Mouse (Mus musculus) heart, postnatal 25 days (tissue): ENCODE measurements at regions not wholly inside any gene's neighbourhood (a gene's known extent, or its start where the extent isn't known, plus 50 kb on each side); places are given as distances from the start of the nearest gene placed in this dataset.
"Not testable (repeated sequence)": the region's sequence is repeated elsewhere in the genome, so short reads cannot be mapped to it uniquely, and the experiment has no call there.

ENCODE experiments used
- DNase-seq: peaks from one replicate; pipeline ENCODE4 v3.0.0; 2022; ENCODE audit warnings: low spot score
- intact Hi-C: fragments of 180-260 bp; cut with DNase I; formaldehyde crosslinking; loops from one replicate; pipeline ENCODE4 v1.15.1; 2025

DNA sequence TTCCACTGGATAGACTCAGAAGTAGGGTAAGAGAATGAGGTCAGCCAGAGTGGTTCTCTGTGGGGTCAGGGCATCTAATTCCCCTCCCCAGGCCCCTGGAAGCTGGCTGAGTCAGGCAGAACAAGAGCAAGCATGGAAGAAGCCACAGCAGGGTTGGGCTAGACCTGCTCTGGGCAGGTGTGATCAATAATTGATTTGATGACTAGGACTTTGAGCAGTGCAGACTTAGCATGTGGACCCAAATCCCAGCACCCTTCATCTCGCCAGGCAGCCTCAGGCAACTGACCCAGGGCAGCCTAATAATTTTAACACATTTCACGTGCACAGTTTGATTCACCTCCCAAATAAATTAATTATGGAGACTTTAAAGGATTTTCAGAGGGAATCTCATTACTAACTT lies 67.2 kb downstream of the Qdpr start:
- intact Hi-C loops, result no loop called here
- DNase-seq, result no peak

DNA sequence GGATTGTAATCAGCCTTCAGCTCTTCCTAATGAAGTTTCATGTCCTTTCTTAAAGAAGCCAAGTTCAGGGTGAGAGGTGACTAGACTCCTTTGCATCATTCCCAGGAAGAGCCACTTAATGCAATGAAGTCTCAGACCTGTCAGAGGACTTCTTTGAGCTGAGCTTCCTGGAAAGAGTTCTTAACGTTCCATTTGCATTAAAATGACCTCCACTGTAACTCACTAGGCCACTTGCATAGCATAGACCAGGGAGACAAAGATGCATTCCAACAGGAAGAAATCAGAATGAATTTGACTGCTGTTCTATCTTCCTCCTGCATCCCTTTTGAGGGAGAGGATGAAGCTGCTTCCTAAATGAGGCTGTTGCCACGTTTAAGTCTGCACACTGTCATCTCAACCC lies 71.5 kb downstream of the Qdpr start:
- DNase-seq, result no peak
- intact Hi-C loops, result no loop called here

- intact Hi-C loops, result no loop called here
- no peak for DNase-seq
These were observed 77.0 kb downstream of the Qdpr start for GRCm38 (mm10) chr5:45373069-45373468.

DNA sequence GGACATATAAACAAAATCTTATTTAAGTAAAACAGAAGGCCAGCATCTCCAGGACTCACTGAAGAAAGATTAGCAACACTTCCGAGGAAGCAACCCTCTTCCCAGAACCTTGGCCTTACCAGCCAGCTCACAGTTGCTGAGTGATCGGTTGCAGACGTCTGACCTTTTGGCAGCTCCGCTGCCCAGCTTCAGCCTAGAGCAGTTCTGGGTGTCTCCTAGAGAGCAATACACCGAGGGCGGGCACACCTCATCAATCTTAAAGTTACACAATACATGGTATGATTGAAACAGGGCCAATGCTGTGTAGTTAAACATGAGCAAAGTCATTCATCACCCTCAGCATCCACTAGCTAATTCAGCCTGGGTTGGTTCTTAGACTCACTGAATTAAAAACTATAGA lies 81.6 kb downstream of the Qdpr start:
- intact Hi-C loops, result no loop called here
- no peak for DNase-seq

DNA sequence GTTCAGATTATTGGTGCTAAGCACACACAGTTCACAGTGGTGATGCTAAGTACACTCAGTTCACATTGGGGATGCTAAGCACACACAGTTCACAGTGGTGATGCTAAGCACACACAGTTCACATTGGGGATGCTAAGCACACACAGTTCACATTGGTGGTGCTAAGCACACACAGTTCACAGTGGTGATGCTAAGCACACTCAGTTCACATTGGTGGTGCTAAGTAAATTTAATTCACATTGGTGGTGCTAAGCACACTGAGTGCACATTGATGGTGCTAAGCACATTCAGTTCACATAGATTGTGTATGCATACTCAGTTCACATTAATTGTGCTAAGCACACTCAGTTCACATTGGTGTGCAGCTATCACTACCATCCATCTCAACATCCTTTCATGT lies 89.8 kb downstream of the Qdpr start:
- no peak for DNase-seq
- intact Hi-C loops, result no loop called here

DNA sequence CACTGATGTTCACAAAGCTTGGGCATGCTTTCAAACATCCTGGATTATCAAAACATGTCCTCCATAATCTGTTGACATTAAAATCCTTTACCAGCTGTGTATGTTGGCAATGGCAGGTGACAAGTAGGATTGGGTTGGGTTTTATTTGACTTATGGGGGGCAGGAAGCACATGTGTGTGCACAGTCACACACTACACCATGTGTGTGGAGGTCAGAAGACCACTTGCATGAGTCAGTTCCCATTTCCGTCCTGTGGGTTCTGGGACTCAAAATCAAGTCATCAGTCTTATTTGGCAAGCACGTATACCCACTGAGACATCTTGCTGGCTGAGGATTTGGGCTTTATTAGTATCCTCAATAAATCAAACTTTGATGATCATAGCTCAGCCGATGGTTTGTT lies 109.6 kb downstream of the Qdpr start:
- DNase-seq, result no peak
- intact Hi-C loops, result no loop called here

GRCm38 (mm10) chr5:45336801-45337200 lies 113.2 kb downstream of the Qdpr start:
- no peak for DNase-seq
- intact Hi-C loops, result no loop called here

- intact Hi-C loops, DNase-seq: not testable (repeated sequence)
These were observed 125.6 kb downstream of the Qdpr start for GRCm38 (mm10) chr5:45324468-45324867.

DNA sequence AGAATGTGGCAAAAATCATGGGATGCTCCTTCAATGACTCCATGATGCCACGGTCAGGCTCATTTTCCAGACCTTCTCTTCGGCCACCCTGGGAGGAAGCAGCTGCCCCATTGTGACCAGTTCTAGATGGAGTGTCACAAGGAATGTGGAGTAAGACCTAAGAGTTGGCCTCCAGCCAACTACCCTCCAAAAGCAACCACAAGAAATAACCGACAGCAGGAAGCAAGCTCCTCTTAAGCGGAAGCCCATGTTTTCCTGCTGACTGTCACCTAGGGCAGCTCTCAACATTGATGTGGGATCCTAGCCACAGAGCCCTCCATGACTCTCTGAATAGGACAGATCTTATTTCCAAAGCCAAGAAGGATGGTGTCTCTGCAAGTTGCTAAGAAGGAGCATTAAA lies 126.5 kb downstream of the Qdpr start:
- DNase-seq, result no peak
- intact Hi-C loops, result no loop called here

DNA sequence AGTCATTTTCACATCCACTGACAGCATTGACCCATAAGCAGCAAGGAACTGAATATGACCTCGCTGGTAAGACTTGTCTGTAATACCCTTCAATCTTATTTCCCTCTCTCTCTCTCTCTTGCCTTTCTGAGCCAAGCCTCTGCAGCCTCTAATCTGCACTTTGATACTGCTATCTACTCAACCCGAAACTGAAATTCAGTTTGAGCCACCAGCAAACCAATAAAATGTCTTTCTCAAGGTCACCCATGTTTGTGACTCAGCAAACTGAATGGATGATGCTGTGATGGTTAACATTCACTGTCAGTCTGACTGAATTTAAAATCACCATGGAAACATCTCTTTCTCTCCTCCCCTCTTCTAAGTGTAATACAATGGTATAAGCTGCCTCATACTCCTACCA lies 132.0 kb downstream of the Qdpr start:
- DNase-seq, result no peak
- intact Hi-C loops, result no loop called here

DNA sequence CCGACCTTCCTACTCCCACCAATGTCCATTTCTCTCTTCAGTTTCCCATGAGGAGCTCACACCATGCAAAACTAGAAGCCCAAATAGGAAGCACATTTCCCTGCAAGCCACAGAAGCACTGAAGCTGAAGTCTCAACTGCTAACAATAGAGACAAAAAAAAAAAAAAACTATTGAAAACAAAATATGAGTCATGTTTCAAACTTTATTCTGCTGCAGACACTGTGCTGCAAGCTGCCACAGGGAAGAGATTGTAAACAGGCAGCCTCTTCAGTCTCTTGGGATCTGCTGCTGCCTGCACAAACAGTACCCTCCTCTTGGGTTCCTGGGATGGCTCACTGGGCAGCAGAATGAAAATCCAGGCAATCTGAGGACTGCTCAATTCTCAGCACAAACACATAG lies 148.9 kb downstream of the Qdpr start:
- intact Hi-C loops, result no loop called here
- DNase-seq, result no peak

- intact Hi-C loops, result no loop called here
These were observed 151.2 kb downstream of the Qdpr start for GRCm38 (mm10) chr5:45298872-45299271.

GRCm38 (mm10) chr5:45295134-45295533 lies 154.9 kb downstream of the Qdpr start:
- intact Hi-C loops, result no loop called here

More at GRCm38 (mm10) chr5:45298872-45299271, 151.2 kb downstream of the Qdpr start:
- DNase-seq, result no peak

DNA sequence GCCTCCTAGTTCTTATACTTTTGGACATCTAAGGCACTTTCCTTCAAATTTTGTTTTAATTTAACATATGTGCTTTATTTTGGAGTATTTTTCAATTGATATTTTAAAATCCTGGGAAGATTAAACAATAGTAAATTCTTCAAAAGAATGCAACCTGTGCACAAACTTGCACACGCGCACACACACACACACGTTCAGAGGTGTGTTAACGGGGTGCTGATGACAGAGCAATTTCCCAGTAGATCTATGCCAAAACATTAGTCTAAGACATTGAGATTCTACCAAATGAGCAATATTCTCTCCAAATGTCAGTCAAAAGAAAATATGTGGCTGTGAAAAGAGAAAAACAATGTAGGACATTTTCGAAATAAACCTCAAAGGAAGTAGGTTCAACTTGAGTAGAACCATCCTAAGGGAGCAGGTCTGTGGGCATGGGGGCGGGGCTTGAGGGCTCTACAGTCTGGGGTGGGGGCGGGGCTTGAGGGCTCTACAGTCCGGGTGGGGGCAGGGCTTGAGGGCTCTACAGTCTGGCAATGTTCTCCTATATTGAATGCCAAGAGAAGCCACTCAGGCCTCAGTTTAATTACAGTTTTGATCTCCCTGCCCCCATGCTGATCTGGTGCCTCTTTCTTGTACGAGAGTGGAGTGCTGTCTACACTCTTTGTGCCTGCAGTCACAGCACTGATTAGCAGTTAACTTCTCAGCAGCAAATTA lies 157.0 kb downstream of the Qdpr start:
- no peak for DNase-seq
- intact Hi-C loops, result no loop called here

More at GRCm38 (mm10) chr5:45295134-45295533, 154.9 kb downstream of the Qdpr start:
- DNase-seq, result no peak

- intact Hi-C loops, result no loop called here
These were observed 157.7 kb downstream of the Qdpr start for GRCm38 (mm10) chr5:45292383-45292782.

GRCm38 (mm10) chr5:45291752-45292151 lies 158.3 kb downstream of the Qdpr start:
- intact Hi-C loops, result no loop called here
- DNase-seq, result no peak

More at GRCm38 (mm10) chr5:45292383-45292782, 157.7 kb downstream of the Qdpr start:
- peak; percentile 64 for DNase-seq

DNA sequence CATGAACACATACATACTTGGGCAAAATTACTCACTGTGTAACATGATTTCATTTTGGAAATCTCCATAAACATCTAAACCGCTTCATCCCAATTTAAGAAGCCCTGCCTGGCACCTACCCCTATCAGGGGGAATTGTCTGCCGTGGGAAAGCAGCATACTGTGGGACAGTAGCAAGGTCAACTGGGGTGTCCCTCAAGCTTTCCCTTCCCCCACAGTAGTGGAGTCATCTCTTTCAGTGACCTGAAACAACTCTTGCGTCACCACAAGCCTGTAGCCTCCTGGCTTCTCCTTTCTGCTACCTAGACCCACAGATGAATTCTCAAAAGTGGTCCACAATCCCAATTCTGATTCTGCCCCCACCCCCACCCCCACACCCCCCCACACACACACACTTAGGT lies 158.8 kb downstream of the Qdpr start:
- DNase-seq, result no peak
- intact Hi-C loops, result no loop called here

DNA sequence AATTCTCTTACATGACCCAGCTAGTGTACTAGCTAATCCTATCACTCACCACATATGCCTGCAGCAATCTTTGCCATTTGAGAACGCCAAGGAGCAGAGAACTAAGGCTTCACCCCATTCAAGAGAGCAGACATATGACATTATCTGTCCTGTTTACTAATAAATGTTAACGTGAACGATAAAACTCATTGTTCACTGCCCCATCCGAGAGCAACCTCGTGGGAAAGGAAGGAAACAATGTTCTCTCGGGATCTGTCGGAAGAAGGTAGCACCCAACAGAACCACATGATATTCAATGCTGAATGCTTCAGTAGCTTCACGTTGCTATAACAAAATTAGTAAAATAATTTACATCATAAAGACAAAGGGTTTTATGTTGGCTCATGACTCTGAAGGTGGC lies 163.6 kb downstream of the Qdpr start:
- intact Hi-C loops, result no loop called here
- DNase-seq, result no peak

DNA sequence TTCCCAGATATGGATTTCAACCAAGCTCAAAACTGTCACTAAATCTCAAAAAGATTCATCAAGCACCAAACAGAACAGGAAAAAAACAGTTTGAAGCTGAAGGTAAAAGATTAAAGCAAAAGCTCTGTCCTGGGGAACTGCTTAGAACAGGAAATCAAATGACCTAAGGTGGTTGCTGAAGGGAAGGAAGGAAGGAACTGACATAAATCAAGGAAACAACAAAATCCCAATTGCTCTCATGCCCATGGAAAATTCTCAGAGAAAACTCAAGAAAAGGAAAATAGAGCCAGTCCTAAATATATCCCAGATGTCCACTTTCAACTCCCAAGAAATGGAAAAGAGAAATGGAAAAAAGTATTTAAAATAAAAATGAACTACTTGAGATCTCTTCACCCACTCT lies 165.4 kb downstream of the Qdpr start:
- intact Hi-C loops, result loop anchor here (5.0 kb wide), 1 partner anchor 118 kb away; no protein-coding TSS in a partner anchor
- DNase-seq, result no peak

GRCm38 (mm10) chr5:45283908-45284415 lies 166.1 kb downstream of the Qdpr start:
- no peak for DNase-seq
- intact Hi-C loops, result loop anchor here (5.0 kb wide), 1 partner anchor 118 kb away; no protein-coding TSS in a partner anchor

- intact Hi-C loops, result loop anchor here (5.0 kb wide), 1 partner anchor 120 kb away; no protein-coding TSS in a partner anchor
- no peak for DNase-seq
These were observed 167.7 kb downstream of the Qdpr start for GRCm38 (mm10) chr5:45282207-45282930.
